Mouse (Mus musculus): ENCODE data around the gene Slc6a16.

DNA sequence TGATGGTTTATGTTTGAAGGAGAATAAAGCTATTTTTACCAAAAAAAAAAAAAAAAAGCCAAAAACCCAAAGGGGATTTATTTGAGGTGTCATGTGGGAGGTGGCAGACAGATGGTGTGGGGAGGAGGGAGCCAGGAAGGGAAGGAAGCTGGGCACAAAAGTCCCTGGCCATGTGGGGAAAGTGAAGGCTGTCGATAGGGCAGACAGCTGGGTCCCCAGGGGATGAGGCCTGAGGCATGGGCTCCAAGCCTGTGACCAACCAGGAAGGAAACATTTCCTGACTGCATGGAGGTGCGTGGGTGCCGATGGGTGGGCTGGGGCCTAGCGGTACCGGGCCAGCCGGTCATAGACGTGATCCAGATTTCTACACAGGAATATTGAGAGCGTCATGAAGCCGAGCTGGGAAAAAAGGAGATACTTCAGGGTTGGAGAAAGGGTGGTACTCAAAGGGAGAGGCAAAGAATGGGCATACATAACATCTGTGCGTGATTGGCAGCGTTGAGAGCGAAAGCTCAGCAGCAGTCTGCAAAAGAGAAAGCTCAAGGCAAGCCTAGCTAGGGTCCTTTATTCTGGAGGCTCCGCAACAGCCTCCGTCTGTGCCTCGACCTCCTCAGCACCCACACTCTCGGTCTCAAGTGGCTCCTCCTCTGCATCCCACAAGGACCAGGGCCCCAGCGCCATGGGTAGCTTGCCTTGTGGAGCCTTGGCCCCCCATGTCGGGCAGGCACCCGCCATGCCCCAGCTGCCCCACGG, 7.1 kb upstream of the Slc6a16 start:
- no peak for TF ChIP-seq CTCF (IDR thresholded peaks at IDR 0.05; ENCODE audit: control insufficient read depth, insufficient read depth, insufficient read length)
- TF ChIP-seq USF1 (IDR thresholded peaks at IDR 0.05; ENCODE audit: low read depth) = no peak
- no peak for TF ChIP-seq CEBPB (IDR thresholded peaks at IDR 0.05; ENCODE audit: low read depth)
- TF ChIP-seq MYOG (IDR thresholded peaks at IDR 0.05; ENCODE audit: control insufficient read depth, extremely low read depth, insufficient read length) = no peak
- no peak for TF ChIP-seq MAX (IDR thresholded peaks at IDR 0.05)
- no peak for TF ChIP-seq FOSL1 (IDR thresholded peaks at IDR 0.05; ENCODE audit: insufficient read depth, low read length, poor library complexity, severe bottlenecking)
- no peak for TF ChIP-seq MYOD1 (IDR thresholded peaks at IDR 0.05; ENCODE audit: control insufficient read depth, insufficient read length, low read depth)
